Mouse (Mus musculus): ENCODE data around the gene Cdiptos. TPM values are rescaled to one million over a fixed set of nuclear protein-coding genes. Genes with fewer than 3 reads are reported as not detected.

The Cdiptos gene
- polyA plus RNA-seq, 1 experiment, result 2.0 TPM

DNA sequence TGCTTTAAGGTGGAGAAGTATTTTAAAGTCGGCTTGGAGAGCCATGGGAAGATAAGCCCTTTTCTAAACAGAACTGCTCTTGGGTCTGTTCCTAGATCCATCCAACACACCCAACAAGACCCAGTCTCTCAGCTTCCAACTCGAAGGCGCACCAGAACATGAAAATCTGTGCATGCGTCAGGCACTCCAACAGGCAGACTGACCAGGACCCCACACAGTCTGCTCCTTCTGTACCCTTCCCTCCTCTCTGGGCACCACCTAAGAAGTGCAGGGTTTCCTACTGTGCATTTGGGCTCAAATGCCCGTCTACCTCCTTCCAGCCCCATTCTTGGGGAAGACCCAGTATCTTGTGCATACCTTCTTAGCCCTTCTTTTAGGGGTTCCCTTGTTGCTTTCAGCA, 44.6 kb upstream of the Cdiptos start:
- Histone ChIP-seq H3K27ac (ENCODE audit: insufficient read depth, low read length) (peak overlapping the region; percentile 76), H3K4me1 (ENCODE audit: control insufficient read depth, insufficient read depth, low read length) (peaks cover 11% of the 10 kb centered on the region), H3K4me3 (ENCODE audit: insufficient read depth, low read length) (peak overlapping the region; percentile 85)
- TF ChIP-seq CTCF (IDR thresholded peaks at IDR 0.05; ENCODE audit: extremely low read depth, insufficient read depth, low read length), result no peak
- TF ChIP-seq POLR2A (IDR thresholded peaks at IDR 0.05; ENCODE audit: extremely low read depth, insufficient read depth, low read length), result no peak

DNA sequence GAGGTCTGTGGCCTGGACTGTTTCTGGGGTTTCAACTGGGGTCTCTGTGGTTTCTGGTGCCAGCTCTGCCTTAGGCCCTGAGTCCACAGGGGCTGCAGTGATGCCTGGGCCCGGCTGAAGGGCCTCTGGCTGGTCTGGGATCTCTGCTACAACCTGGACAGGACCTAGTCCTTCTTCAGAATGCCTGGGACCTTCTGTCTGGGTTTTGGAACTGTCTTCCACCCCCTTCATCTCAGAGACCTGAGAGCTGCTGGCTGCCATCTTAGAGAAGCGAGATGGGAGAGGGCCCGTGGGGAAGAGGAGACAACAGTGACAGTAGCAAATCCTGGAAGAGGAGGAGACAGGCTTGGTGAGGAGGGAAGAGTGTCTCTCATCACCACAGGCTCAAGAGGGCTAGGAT, 44.1 kb upstream of the Cdiptos start:
- peaks cover 11% of the 10 kb centered on the region for H3K4me1 ChIP-seq (ENCODE audit: control insufficient read depth, insufficient read depth, low read length)
- H3K27ac ChIP-seq (ENCODE audit: insufficient read depth, low read length), result peak overlapping the region; percentile 76
- TF ChIP-seq POLR2A (IDR thresholded peaks at IDR 0.05; ENCODE audit: extremely low read depth, insufficient read depth, low read length), result peak; percentile 37; the same call in 1 of the 2 replicates
- TF ChIP-seq CTCF (IDR thresholded peaks at IDR 0.05; ENCODE audit: extremely low read depth, insufficient read depth, low read length), result no peak
- H3K4me3 ChIP-seq (ENCODE audit: insufficient read depth, low read length), result peak overlapping the region; percentile 85

DNA sequence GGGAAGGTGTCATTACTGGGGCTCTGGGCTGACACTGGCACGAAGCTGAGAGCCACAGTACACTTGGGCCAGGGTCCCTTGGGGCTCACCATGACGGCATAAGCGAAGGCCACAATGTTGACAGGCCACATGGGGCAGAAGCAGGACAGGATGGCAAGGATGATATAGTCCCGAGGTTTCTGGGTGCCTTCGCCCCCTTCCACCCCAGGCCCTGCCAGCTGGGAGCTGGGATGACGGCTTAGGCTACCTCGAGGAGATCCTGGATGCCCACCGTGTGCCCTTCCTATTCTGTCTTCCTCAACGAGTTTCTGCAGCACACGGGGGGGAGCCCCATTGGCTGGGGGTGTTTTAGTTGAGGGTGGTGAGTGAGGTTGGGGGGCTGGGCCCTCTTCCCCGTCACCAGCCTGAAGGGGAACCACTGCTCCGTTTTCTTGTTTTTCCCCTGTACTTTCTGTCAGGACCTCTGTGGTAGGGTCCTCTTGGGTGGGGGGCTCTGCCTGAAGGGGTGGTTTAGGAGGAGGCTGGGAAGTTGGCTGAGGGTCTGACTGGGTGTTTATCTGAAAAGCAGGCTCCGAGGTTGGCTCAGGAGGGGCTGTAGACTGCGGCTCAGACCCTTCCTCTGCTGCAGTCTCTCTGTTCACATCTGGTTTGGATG, 43.5 kb upstream of the Cdiptos start:
- Histone ChIP-seq H3K4me3 (ENCODE audit: insufficient read depth, low read length) (peak overlapping the region; percentile 85), H3K27ac (ENCODE audit: insufficient read depth, low read length) (peak overlapping the region; percentile 24), H3K4me1 (ENCODE audit: control insufficient read depth, insufficient read depth, low read length) (peaks cover 8% of the 10 kb centered on the region)
- no peak for TF ChIP-seq CTCF (IDR thresholded peaks at IDR 0.05; ENCODE audit: extremely low read depth, insufficient read depth, low read length)
- no peak for TF ChIP-seq POLR2A (IDR thresholded peaks at IDR 0.05; ENCODE audit: extremely low read depth, insufficient read depth, low read length)

DNA sequence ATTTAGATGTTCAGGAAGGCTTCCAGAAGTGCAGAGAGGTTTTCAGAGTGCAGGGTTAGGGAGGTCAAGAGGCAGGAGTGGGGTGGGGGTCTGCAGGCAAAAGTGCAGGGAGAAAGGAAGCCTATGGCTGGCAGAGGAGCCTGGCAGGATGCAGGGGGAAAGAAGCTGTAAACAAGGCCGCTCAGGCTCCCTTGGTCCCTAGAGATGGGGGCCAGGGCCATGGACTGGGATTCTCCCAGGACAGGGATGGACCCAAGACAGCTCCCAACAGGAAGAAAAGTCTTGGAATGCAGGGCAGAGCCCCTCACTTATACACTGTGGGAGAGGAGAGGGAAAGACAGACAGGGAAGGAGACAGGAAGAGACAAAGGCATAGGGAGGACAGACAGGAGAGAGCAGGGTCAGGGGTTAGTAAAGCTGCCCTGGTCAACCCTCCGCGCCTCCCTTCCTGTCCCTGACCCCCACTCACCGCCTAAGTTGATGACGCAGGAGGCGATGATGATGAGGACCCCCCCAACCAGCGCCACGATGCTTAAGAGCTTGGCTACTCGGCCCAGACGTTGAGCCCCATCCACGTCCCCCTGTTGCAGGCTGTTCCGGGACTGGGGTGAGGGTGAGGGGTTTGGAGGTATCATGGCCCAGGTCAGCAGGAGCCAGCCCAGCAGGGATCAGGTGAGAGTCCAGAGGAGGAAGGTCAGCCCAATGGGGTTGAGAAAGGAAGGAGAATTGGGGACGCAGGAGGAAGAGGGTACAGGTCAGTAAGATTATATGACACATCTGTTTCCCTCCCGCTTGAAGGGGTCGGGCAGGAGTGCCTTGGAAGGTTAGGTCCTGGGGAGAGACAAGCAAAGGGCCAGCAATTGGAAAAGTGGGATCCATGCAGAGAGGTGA, 42.8 kb upstream of the Cdiptos start:
- Histone ChIP-seq H3K4me1 (ENCODE audit: control insufficient read depth, insufficient read depth, low read length) (peaks cover 3% of the 10 kb centered on the region), H3K27ac (ENCODE audit: insufficient read depth, low read length) (peak overlapping the region; percentile 24; the same call in 1 of the 2 replicates), H3K4me3 (ENCODE audit: insufficient read depth, low read length) (peak overlapping the region; percentile 85)
- TF ChIP-seq POLR2A (IDR thresholded peaks at IDR 0.05; ENCODE audit: extremely low read depth, insufficient read depth, low read length) (no peak), CTCF (IDR thresholded peaks at IDR 0.05; ENCODE audit: extremely low read depth, insufficient read depth, low read length) (no peak)

DNA sequence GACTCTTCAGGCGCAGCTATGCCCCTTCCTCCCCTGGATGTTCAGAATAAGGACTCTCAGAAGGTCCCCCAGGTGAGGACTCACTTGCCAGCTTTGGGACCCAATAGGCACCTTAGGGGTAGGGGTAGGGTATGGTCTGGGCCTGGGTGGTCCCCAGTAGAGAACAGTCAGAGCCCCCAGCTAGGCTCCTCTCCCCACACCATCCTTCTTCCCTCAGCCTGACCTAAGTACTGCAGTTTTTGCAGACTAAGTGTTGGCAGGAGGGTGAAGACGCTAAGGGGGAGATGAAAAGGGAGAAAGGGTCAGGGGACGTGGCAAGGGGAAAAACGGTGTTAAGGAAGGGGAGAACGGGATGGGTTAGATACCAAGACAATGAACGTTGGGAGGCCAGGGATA, 42.0 kb upstream of the Cdiptos start:
- Histone ChIP-seq H3K4me1 (ENCODE audit: control insufficient read depth, insufficient read depth, low read length) (peaks cover 3% of the 10 kb centered on the region; the same call in 1 of the 2 replicates), H3K4me3 (ENCODE audit: insufficient read depth, low read length) (peak overlapping the region; percentile 85; the same call in 1 of the 2 replicates)
- no peak for TF ChIP-seq CTCF (IDR thresholded peaks at IDR 0.05; ENCODE audit: extremely low read depth, insufficient read depth, low read length)
- TF ChIP-seq POLR2A (IDR thresholded peaks at IDR 0.05; ENCODE audit: extremely low read depth, insufficient read depth, low read length), result no peak

DNA sequence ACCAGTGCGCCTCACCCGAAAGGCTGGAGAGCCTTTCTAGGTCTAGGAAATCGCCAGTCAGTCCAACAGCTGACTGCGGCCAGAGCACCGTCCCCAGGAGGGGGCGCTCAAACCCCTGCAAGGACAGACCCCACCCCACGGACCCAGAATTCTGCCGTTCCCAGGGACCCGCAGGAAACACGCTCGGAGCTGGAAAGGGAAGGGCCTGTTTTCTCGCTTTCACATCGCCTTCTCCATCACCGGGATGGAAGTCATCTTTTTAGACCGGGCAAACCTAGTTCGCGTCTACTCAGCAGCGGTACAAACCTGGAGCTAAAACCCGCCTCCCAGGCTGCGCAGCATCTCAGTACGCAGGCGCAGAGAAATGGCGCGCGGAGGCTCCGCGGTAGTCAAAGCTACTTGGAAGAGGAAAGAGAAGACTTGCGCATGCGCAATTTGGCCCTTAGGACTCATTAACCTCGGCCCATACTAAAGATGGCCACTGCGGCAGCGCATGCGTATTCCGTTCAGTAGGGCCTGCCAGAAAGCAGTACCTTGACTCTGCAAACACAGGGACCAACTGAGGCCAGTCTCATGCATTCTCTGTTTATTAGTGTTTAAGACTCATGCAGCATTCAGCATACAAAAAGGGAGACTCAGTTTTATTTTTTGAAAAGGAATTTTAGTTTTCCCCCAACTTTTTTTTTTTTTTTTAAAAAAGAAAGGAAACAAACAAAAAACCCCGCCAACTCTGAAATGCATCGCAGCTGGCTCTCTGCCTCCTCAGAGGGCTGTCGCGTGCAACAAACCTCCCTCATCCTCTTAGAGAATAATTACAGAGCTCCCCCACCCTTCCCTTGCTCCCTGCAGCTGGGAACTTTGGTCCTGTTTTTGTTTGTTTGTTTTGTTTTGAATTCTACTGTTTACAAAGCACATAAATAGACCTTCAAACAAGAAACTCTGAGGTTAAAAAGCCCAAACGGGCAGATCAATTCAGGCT, 41.4 kb upstream of the Cdiptos start, which contains the start of gene Pagr1a:
Gene Pagr1a, minus strand, starts transcription at position 382 of the 979 bp plus-strand sequence.
- H3K4me1 ChIP-seq (ENCODE audit: control insufficient read depth, insufficient read depth, low read length), result peaks cover 3% of the 10 kb centered on the region; the same call in 1 of the 2 replicates
- TF ChIP-seq CTCF (IDR thresholded peaks at IDR 0.05; ENCODE audit: extremely low read depth, insufficient read depth, low read length) (peak; percentile 52), POLR2A (IDR thresholded peaks at IDR 0.05; ENCODE audit: extremely low read depth, insufficient read depth, low read length) (peak; percentile 89)

More for the DNA sequence above, 42.0 kb upstream of the Cdiptos start:
- no peak overlapping the region for H3K27ac ChIP-seq (ENCODE audit: insufficient read depth, low read length)

DNA sequence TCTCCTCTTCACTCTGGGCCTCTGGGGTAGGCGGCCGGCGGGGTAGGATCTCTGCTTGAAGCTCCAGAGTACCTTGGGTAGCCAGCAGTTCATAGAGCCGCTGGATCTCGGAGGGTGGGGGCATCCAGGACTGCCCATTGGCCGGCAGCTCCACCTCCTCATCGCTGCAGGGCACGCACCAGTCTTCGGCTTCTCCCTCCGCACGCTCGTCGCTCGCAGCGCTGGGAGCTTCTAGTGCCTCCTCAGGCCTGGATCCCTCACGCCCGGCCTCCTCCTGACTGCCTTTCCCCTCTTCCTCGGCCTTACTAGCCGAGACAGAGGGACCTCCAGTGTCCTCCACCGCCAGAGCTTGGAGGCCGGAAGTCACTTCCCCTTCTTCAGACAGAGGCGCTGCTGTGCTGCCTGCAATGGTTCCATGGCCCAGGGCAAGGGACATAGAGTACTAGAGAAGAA, 40.6 kb upstream of the Cdiptos start:
- TF ChIP-seq CTCF (IDR thresholded peaks at IDR 0.05; ENCODE audit: extremely low read depth, insufficient read depth, low read length), result no peak
- TF ChIP-seq POLR2A (IDR thresholded peaks at IDR 0.05; ENCODE audit: extremely low read depth, insufficient read depth, low read length), result peak; percentile 43; the same call in 1 of the 2 replicates
- H3K4me1 ChIP-seq (ENCODE audit: control insufficient read depth, insufficient read depth, low read length), result no peaks in the 10 kb centered on the region; the same call in 1 of the 2 replicates
- H3K4me3 ChIP-seq (ENCODE audit: insufficient read depth, low read length), result peak overlapping the region; percentile 54

More for the DNA sequence above, 41.4 kb upstream of the Cdiptos start, which contains the start of gene Pagr1a:
- peak within 1 kb of the TSS; percentile 86 for H3K27ac ChIP-seq (ENCODE audit: insufficient read depth, low read length)
- H3K4me3 ChIP-seq (ENCODE audit: insufficient read depth, low read length), result peak within 1 kb of the TSS; percentile 85

DNA sequence TGATC, 40.4 kb upstream of the Cdiptos start, which contains the start of gene Pagr1b:
Gene Pagr1b, minus strand, starts transcription at position 4 of the 5 bp plus-strand sequence.
- Histone ChIP-seq H3K4me3 (ENCODE audit: insufficient read depth, low read length) (peak within 1 kb of the TSS; percentile 54), H3K4me1 (ENCODE audit: control insufficient read depth, insufficient read depth, low read length) (no peaks in the 10 kb centered on the region), H3K27ac (ENCODE audit: insufficient read depth, low read length) (peak within 1 kb of the TSS; percentile 86)
- no peak for TF ChIP-seq CTCF (IDR thresholded peaks at IDR 0.05; ENCODE audit: extremely low read depth, insufficient read depth, low read length)
- TF ChIP-seq POLR2A (IDR thresholded peaks at IDR 0.05; ENCODE audit: extremely low read depth, insufficient read depth, low read length), result no peak

More for the DNA sequence above, 40.6 kb upstream of the Cdiptos start:
- peak overlapping the region; percentile 86 for H3K27ac ChIP-seq (ENCODE audit: insufficient read depth, low read length)

DNA sequence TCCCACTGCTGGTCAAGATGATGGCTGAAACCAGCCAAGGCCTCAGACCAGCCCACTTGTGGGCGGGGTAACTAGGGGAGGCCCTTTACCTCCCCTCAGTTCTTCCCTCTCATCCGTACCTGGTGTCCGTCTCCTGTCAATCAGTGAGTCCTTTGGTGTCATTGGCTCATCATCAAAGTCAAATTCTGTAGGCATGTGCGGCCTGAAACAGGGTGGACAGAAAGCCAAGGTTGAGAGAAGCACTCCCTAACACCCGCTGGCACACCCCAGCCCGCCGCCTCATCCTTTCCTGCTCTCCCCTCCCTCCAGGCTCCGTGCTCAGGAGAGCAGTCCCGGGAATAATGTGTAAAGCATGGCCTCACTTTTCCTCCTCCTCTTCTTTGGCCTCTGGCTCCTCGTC, 40.2 kb upstream of the Cdiptos start:
- H3K4me1 ChIP-seq (ENCODE audit: control insufficient read depth, insufficient read depth, low read length), result no peaks in the 10 kb centered on the region
- peak overlapping the region; percentile 86 for H3K27ac ChIP-seq (ENCODE audit: insufficient read depth, low read length)
- peak overlapping the region; percentile 54 for H3K4me3 ChIP-seq (ENCODE audit: insufficient read depth, low read length)
- TF ChIP-seq POLR2A (IDR thresholded peaks at IDR 0.05; ENCODE audit: extremely low read depth, insufficient read depth, low read length) (no peak), CTCF (IDR thresholded peaks at IDR 0.05; ENCODE audit: extremely low read depth, insufficient read depth, low read length) (no peak)

All from cortical plate, adult 2 months (tissue).